Mouse (Mus musculus) megakaryocyte, adult 5-6 weeks (primary cell): ENCODE data around the gene Slc28a1. TPM values are rescaled to one million over a fixed set of nuclear protein-coding genes. Genes with fewer than 3 reads are reported as not detected.

Experiments
- ATAC-seq: 2 replicates; pipeline ENCODE4 v1.8.0; 2016; ENCODE audit warnings: mild to moderate bottlenecking, inconsistent platforms; ENCODE audit not compliant: poor library complexity, severe bottlenecking
- total RNA-seq, 2 experiments: library from RNA; stranded (forward) in 1 of 2; stranded (reverse) in 1 of 2; fragments of 153-499, 151-499 nt in 1 of 2; fragments of 221-1000, 200-1000 nt in 1 of 2; gene quantifications; 2 replicates each; pipeline versions ENCODE4 v1.2.3 to v1.2.4; 2015 to 2017

The Slc28a1 gene
- total RNA-seq, 2 experiments from 2014 or later: not detected

- ATAC-seq: no peak
These were observed 97.2 kb downstream of the Slc28a1 start for GRCm38 (mm10) chr7:81211760-81212159.

- peak; percentile 65 for ATAC-seq
These were observed 97.7 kb downstream of the Slc28a1 start for GRCm38 (mm10) chr7:81212261-81212681.

GRCm38 (mm10) chr7:81212697-81213346 is 98.2 kb downstream of the Slc28a1 start:
- peak; percentile 90 for ATAC-seq

GRCm38 (mm10) chr7:81213347-81214152 is 99.0 kb downstream of the Slc28a1 start, which contains the start of gene Pde8a:
Gene Pde8a (plus strand): TSS chr7:81213596.
- ATAC-seq: peak; percentile 13; the same call in 1 of the 2 replicates

- 0 out of 2 replicates have a peak, but pooled peaks have one; percentile 6 for ATAC-seq
These were observed 99.7 kb downstream of the Slc28a1 start for GRCm38 (mm10) chr7:81214153-81214907.

- ATAC-seq: no peak
These were observed 101.4 kb downstream of the Slc28a1 start for GRCm38 (mm10) chr7:81215950-81216349.

GRCm38 (mm10) chr7:81219321-81219720 is 104.7 kb downstream of the Slc28a1 start:
- no peak for ATAC-seq

Other genes starting within 250 kb of the Slc28a1 start
- gene Wdr73, start 213.5 kb upstream of the Slc28a1 start, total RNA-seq (2015): 5.8 and 6.0 TPM in 2 replicates
- 6.4 and 9.7 TPM in 2 replicates for gene Wdr73, start 213.5 kb upstream of the Slc28a1 start, total RNA-seq (2017)
- gene Nmb, start 209.7 kb upstream of the Slc28a1 start, total RNA-seq (2015): 6.1 and 9.2 TPM in 2 replicates
- 0.59 and 1.3 TPM in 2 replicates for gene Nmb, start 209.7 kb upstream of the Slc28a1 start, total RNA-seq (2017)
- 139 and 169 TPM in 2 replicates for gene Sec11a, start 167.0 kb upstream of the Slc28a1 start, total RNA-seq (2015)
- 344 and 355 TPM in 2 replicates for gene Sec11a, start 167.0 kb upstream of the Slc28a1 start, total RNA-seq (2017)
- 23.2 and 26.6 TPM in 2 replicates for gene Zfp592, start 121.1 kb upstream of the Slc28a1 start, total RNA-seq (2015)
- 19.6 and 26.5 TPM in 2 replicates for gene Zfp592, start 121.1 kb upstream of the Slc28a1 start, total RNA-seq (2017)
- gene Alpk3, start 57.2 kb upstream of the Slc28a1 start, total RNA-seq (2015): not detected in 2 replicates
- under 0.01 TPM in 1 of 2 replicates, not detected in the other for gene Alpk3, start 57.2 kb upstream of the Slc28a1 start, total RNA-seq (2017)
- 14.4 and 15.9 TPM in 2 replicates for gene Pde8a, start 98.8 kb downstream of the Slc28a1 start, total RNA-seq (2015)
- 6.4 and 8.4 TPM in 2 replicates for gene Pde8a, start 98.8 kb downstream of the Slc28a1 start, total RNA-seq (2017)
- 1,953 and 2,112 TPM in 2 replicates for gene Rps17, start 230.5 kb downstream of the Slc28a1 start, total RNA-seq (2015)
- gene Rps17, start 230.5 kb downstream of the Slc28a1 start, total RNA-seq (2017): 2,159 and 2,431 TPM in 2 replicates